Mouse (Mus musculus) neural tube, embryonic 10.5 days (tissue): ENCODE measurements at regions not wholly inside any gene's neighbourhood (a gene's known extent, or its start where the extent isn't known, plus 50 kb on each side); places are given as distances from the start of the nearest gene placed in this dataset.

Experiments used
- DNase-seq: peaks from one replicate; pipeline ENCODE4 v3.0.0-alpha.2; 2017; ENCODE audit warnings: low spot score; ENCODE audit errors: extremely low spot score

- no peak for DNase-seq
Observed at GRCm38 (mm10) chr16:30160399-30160798, 96.2 kb downstream of the Hes1 start.

- no peak for DNase-seq
Observed at GRCm38 (mm10) chr16:30163303-30163702, 99.1 kb downstream of the Hes1 start.

- DNase-seq = no peak
Observed at GRCm38 (mm10) chr16:30165667-30166180, 101.5 kb downstream of the Hes1 start.

- no peak for DNase-seq
Observed at GRCm38 (mm10) chr16:30171381-30172079, 95.8 kb downstream of the Cpn2 start.

DNA sequence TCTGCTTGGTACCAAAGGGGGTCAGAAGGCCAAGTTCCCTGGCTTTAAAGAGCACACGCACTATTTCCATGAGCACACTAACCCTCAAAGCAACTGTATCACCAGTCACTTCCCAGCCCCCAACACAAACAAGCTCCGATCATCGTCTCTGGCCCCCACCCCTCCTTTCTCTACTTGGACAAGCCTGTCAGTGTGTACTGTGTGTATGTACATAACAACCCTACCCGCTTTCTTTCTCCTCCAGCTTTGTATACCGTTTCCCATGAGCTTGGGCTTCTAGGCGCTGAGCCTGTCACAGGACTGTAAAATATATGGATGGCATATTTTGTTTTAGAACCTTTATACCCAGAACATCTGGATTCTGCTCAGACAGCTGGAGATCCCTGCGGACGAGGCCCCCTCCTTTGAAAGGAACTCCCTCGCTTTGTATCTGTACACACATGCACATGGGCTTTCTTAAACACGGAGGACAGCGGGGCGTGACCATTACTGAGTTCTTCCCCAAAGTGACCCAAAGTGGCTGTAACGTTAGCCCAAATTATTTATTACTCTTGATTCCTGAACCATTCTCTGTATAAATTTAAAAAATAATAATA, 95.1 kb downstream of the Cpn2 start:
- DNase-seq = no peak

- DNase-seq = no peak
Observed at GRCm38 (mm10) chr16:30172798-30173202, 94.5 kb downstream of the Cpn2 start.

DNA sequence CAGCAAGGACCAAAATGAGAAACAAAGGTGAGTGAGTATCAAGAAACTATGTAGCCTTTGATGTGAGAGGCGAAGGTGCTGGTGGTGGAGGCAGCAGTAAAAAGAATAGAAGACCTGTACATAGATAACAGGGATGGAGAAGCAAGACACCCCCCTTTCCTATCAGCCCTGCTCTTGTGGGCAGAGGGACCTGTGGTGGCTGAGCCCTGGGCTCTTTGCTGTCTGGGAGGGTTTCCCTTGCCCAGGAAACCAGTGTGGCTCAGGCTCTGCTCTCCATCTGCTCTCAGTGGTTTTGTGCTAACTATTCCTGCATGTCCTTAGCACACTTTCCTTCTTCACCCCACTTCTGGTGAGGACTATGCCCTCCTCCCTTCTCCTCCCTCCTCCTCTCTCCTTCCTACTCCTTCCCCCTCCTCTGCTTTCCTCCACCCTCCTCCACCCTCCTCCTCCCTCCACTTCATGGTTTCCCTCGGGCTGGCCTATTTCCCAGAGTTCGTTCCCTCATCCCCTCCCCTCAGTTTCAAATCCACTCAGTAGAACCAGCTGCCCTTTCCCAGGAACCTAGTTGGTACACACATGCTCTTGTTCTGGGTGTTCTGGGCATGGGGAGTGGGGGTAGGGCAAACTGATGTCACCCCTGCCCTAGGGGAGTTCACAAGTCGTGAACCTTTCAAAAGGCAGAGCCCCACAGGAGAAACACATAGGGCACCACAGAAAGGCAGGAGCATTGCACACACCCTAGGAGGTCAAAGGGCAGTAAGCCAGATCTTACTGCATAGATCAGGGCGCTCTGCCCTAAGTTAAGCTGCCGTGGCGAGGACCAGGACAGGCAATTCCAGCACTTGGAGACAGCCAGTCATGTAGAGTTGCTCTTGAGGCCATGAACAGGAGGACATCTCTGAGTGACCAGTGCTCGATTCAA, 93.1 kb downstream of the Cpn2 start:
- no peak for DNase-seq

- DNase-seq = no peak
Observed at GRCm38 (mm10) chr16:30176306-30176705, 91.0 kb downstream of the Cpn2 start.

GRCm38 (mm10) chr16:30177769-30178168, 89.5 kb downstream of the Cpn2 start:
- DNase-seq = no peak

DNA sequence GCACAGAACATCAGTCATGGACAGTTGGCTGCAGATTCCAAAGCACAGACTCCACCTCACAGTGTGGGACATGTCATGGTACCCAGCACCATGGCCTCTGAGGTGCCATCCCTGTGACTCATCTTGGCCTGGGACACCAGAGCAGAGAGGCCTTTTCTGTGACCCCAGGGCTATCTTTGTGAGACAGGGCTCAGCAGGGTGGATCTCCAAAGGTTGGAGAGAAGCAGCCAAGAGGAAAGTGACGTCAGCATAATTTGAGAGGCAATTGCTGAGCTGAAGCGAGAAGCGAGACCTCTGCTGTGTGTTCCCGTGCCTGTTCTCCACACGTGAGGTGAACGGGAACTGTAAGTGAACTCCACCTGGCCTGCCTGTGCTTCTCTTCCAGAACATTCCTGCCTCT, 88.7 kb downstream of the Cpn2 start:
- no peak for DNase-seq

GRCm38 (mm10) chr16:30179504-30179976, 87.8 kb downstream of the Cpn2 start:
- no peak for DNase-seq

DNA sequence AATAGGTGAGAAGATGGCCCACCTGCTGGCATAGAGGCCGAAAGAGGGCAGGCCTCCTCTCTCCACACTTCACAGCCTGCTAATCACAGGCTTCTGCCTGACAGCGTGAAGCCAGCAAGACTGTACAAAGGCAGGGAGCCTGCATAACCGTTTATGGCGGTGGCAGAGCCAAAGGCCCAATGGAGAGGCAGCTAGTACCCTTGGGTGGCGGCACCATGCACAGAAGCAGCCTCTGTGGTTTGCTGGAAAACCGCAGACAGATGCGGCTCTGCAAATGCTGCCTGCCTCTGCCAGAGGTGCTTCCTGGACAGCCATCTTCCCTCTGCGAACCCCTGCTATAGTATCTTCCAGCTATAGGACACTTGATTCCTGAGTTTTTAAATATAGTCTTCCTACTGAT, 86.2 kb downstream of the Cpn2 start:
- no peak for DNase-seq

DNA sequence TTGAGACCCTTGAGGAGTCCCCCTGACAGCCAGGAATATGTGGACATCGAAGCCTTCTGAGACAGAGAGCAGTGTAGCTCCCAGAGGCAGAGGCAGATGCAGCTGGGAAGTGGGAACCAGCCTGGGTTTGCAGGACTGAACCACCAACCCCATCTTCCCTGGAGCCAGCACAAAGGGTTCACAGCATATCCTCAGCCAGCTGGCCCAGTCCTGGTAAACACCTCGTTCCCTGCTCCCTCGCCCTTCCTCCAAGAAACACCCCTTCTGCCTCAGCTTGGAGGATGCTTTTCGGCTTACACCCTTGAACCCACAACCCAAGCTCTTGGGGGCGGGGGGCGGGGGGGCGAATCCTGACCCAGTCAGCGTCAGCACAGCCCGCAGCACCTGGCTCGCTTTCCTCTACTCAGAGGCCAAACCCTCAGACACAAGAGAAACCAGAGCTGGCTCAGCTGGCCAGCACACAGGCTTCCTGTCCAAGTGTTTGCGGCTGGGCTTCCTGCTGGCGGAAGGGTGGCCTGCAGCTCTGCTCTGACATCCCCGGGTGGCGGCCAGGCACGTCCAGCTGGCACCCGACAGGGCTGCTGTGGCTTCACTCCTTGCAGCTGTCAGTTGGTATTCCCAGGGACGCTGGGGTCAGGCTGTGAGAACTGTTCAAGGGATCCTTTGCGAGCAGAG, 82.6 kb downstream of the Cpn2 start:
- peak; percentile 65 for DNase-seq

DNA sequence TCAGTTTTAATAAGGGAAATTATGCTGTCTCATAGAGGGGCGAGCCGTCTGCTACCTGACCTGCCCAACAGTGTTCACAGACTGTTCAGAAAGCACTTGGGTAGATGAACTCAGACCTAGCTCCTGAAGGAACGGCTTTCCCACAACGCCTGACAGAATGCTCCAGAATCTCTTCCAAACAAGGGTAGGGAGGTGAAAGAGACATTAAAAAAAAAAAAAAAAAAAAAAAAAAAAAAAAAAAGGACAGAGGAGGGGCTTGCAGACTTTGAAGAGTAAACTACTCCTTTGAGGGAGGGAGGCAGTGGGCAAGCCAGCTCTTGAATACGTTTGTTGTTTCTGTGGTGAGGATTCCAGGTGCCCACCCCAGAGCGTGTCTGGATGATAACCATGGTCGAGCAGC, 81.6 kb downstream of the Cpn2 start:
- DNase-seq = no peak

- DNase-seq = no peak
Observed at GRCm38 (mm10) chr16:30186201-30186700, 81.0 kb downstream of the Cpn2 start.

GRCm38 (mm10) chr16:30186701-30187270, 80.5 kb downstream of the Cpn2 start:
- no peak for DNase-seq

- no peak for DNase-seq
Observed at GRCm38 (mm10) chr16:30187400-30187799, 79.9 kb downstream of the Cpn2 start.

GRCm38 (mm10) chr16:30187907-30188414, 79.3 kb downstream of the Cpn2 start:
- DNase-seq = peak; percentile 82

- DNase-seq = no peak
Observed at GRCm38 (mm10) chr16:30188769-30189430, 78.4 kb downstream of the Cpn2 start.

- DNase-seq = no peak
Observed at GRCm38 (mm10) chr16:30190351-30190750, 76.9 kb downstream of the Cpn2 start.
